Comparison of ENCODE assay signal across 38 mouse cellular contexts in the genomic region with DNA sequence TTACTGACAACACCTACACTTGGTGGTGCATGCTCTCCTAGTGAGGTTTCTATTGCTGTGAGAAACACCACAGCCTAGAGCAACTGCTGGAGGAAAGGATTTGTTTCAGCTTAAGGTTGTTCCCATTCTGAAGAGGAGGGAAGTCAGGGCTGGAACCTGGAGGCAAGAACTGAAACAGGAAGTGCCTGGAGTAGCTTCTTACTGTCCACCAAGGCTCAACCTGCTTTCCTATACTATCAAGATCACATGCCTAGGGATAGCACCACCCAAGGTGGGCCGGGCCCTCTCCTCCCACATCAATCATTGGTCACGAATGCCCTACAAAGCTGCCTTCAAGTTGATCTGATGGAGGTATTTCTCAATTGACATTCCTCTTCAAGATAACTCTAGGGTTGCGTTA. TPM values are rescaled to one million over a fixed set of nuclear protein-coding genes. Genes with fewer than 3 reads are reported as not detected.
"Had no signal": no experiment of that assay in that cellular context is flagged by ENCODE, and none has a peak within 500 bp of the region (broad histone marks: within the 10 kb centered on the region; RNA-seq: fewer than 3 reads in every experiment).

No protein-coding gene starts in this region.

- H3K4me1 ChIP-seq: hindbrain, embryonic 13.5 days; hindbrain, embryonic 15.5 days; kidney, embryonic 15.5 days; limb, embryonic 12.5 days; liver, embryonic 12.5 days had no signal

- DNase-seq: gastrocnemius, postnatal 14 days; heart, adult 18-20 months; heart, postnatal 14 days; heart, postnatal 36 days; kidney, adult 11 months; kidney, adult 2 months; kidney, adult 9 months; kidney, postnatal 14 days; kidney, postnatal 36 days; liver had no signal

- H3K27me3 ChIP-seq: heart, embryonic 13.5 days; heart, embryonic 15.5 days; hindbrain, embryonic 13.5 days; hindbrain, embryonic 15.5 days; kidney, embryonic 15.5 days; limb, embryonic 12.5 days; liver, embryonic 12.5 days had no signal

- H3K9me3 ChIP-seq: heart, embryonic 13.5 days; heart, embryonic 15.5 days; hindbrain, embryonic 13.5 days; hindbrain, embryonic 15.5 days; kidney, embryonic 15.5 days; limb, embryonic 10.5 days; limb, embryonic 12.5 days; liver, embryonic 12.5 days had no signal

- H3K9ac ChIP-seq: heart, embryonic 13.5 days; heart, embryonic 15.5 days; hindbrain, embryonic 13.5 days; hindbrain, embryonic 15.5 days; kidney, embryonic 15.5 days; limb, embryonic 12.5 days; liver, embryonic 12.5 days had no signal

- H3K27ac ChIP-seq: hindbrain, embryonic 13.5 days; hindbrain, embryonic 15.5 days; hindbrain, postnatal 0 days; kidney, embryonic 15.5 days; kidney, postnatal 0 days; left cerebral cortex, adult 2 months; limb, embryonic 10.5 days; limb, embryonic 12.5 days; liver, embryonic 12.5 days had no signal

- H3K36me3 ChIP-seq: heart, embryonic 13.5 days; heart, embryonic 15.5 days; hindbrain, embryonic 13.5 days; hindbrain, embryonic 15.5 days; kidney, embryonic 15.5 days; limb, embryonic 10.5 days; limb, embryonic 12.5 days; liver, embryonic 12.5 days had no signal

- H3K4me2 ChIP-seq: heart, embryonic 11.5 days; heart, embryonic 13.5 days; heart, embryonic 15.5 days; hindbrain, embryonic 13.5 days; hindbrain, embryonic 15.5 days; kidney, embryonic 15.5 days; limb, embryonic 12.5 days; liver, embryonic 12.5 days had no signal

- H3K4me3 ChIP-seq: heart, embryonic 13.5 days; heart, embryonic 15.5 days; hindbrain, embryonic 13.5 days; hindbrain, embryonic 15.5 days; kidney, embryonic 15.5 days; left cerebral cortex, adult 2 months; limb, embryonic 10.5 days; limb, embryonic 12.5 days; liver, embryonic 12.5 days had no signal

- ATAC-seq: forebrain, embryonic 16.5 days; hindbrain, postnatal 0 days; intestine, embryonic 16.5 days; liver, embryonic 12.5 days had no signal

RNA-seq across cellular contexts. Expression of a gene that starts 30.1 kb away (rescaled TPM):
- total RNA-seq: gastrocnemius, adult 8-10 months; gastrocnemius, postnatal 14 days; gastrocnemius, postnatal 4 days; heart, adult 18-20 months; heart, postnatal 14 days; heart, postnatal 36 days; hematopoietic stem cell, adult 5-6 weeks; hindbrain, postnatal 0 days; layer of hippocampus, adult 18-20 months; layer of hippocampus, adult 8-10 months; layer of hippocampus, postnatal 10 days; layer of hippocampus, postnatal 25 days; left cerebral cortex, adult 2 months; left cerebral cortex, postnatal 14 days; left cerebral cortex, postnatal 36 days had no signal
- polyA plus RNA-seq: heart, embryonic 11.5 days; heart, embryonic 13.5 days; heart, embryonic 15.5 days; heart, postnatal 0 days; hindbrain, embryonic 11.5 days; hindbrain, embryonic 13.5 days; hindbrain, embryonic 15.5 days; hindbrain, postnatal 0 days; intestine, embryonic 14.5 days; intestine, embryonic 16.5 days; kidney, adult 2 months; kidney, embryonic 15.5 days; kidney, postnatal 0 days; limb, embryonic 10.5 days; limb, embryonic 12.5 days; limb, embryonic 14.5 days; liver, embryonic 12.5 days had no signal

RNA-seq across cellular contexts. Expression of a gene that starts 47.5 kb away (rescaled TPM):
- total RNA-seq: gastrocnemius, adult 8-10 months; gastrocnemius, postnatal 14 days; gastrocnemius, postnatal 4 days; heart, adult 18-20 months; heart, postnatal 14 days; heart, postnatal 36 days; hematopoietic stem cell, adult 5-6 weeks; hindbrain, postnatal 0 days; layer of hippocampus, adult 18-20 months; layer of hippocampus, adult 8-10 months; layer of hippocampus, postnatal 10 days; layer of hippocampus, postnatal 25 days; left cerebral cortex, postnatal 14 days; left cerebral cortex, postnatal 36 days had no signal
- polyA plus RNA-seq: kidney, adult 2 months; large intestine, adult 2 months had no signal
